Mouse (Mus musculus): ENCODE data around the gene Lsm4.

The Lsm4 gene

GRCm38 (mm10) chr8:70679404-70679803 is 6.4 kb downstream of the Lsm4 start:
- DNase-seq (ENCODE audit: low read depth) = no peak

- DNase-seq (ENCODE audit: low read depth) = no peak
Observed at GRCm38 (mm10) chr8:70680039-70680438, 7.0 kb downstream of the Lsm4 start.

- DNase-seq (ENCODE audit: low read depth) = no peak
Observed at GRCm38 (mm10) chr8:70681410-70681809, 8.4 kb downstream of the Lsm4 start.

- DNase-seq (ENCODE audit: low read depth) = no peak
Observed at GRCm38 (mm10) chr8:70682193-70682592, 9.1 kb downstream of the Lsm4 start.

- DNase-seq (ENCODE audit: low read depth) = no peak
Observed at GRCm38 (mm10) chr8:70682692-70683091, 9.6 kb downstream of the Lsm4 start.

- DNase-seq (ENCODE audit: low read depth) = peak; percentile 52
Observed at GRCm38 (mm10) chr8:70684291-70684690, 11.2 kb downstream of the Lsm4 start.

GRCm38 (mm10) chr8:70687576-70687975 is 14.5 kb downstream of the Lsm4 start:
- DNase-seq (ENCODE audit: low read depth) = no peak

- no peak for DNase-seq (ENCODE audit: low read depth)
Observed at GRCm38 (mm10) chr8:70688136-70688535, 15.1 kb downstream of the Lsm4 start.

GRCm38 (mm10) chr8:70689892-70690390 is 16.9 kb downstream of the Lsm4 start:
- DNase-seq (ENCODE audit: low read depth) = no peak

- no peak for DNase-seq (ENCODE audit: low read depth)
Observed at GRCm38 (mm10) chr8:70691230-70691629, 18.2 kb downstream of the Lsm4 start.

- no peak for DNase-seq (ENCODE audit: low read depth)
Observed at GRCm38 (mm10) chr8:70691727-70692231, 18.7 kb downstream of the Lsm4 start.

- peak; percentile 43 for DNase-seq (ENCODE audit: low read depth)
Observed at GRCm38 (mm10) chr8:70693636-70694035, 20.6 kb downstream of the Lsm4 start.

GRCm38 (mm10) chr8:70695318-70696018 is 22.4 kb downstream of the Lsm4 start:
- DNase-seq (ENCODE audit: low read depth) = peak; percentile 75

- DNase-seq (ENCODE audit: low read depth) = peak; percentile 90
Observed at GRCm38 (mm10) chr8:70696019-70696885, 23.2 kb downstream of the Lsm4 start.

GRCm38 (mm10) chr8:70696946-70697345 is 23.9 kb downstream of the Lsm4 start:
- DNase-seq (ENCODE audit: low read depth) = peak; percentile 52

- peak; percentile 46 for DNase-seq (ENCODE audit: low read depth)
Observed at GRCm38 (mm10) chr8:70697366-70698250, 24.6 kb downstream of the Lsm4 start.

GRCm38 (mm10) chr8:70698310-70699109 is 25.5 kb downstream of the Lsm4 start, which contains the start of gene Jund:
Jund (plus strand) TSS chr8:70698949.
- peak; percentile 100 for DNase-seq (ENCODE audit: low read depth)

GRCm38 (mm10) chr8:70699116-70699833 is 26.2 kb downstream of the Lsm4 start:
- no peak for DNase-seq (ENCODE audit: low read depth)

- DNase-seq (ENCODE audit: low read depth) = peak; percentile 85
Observed at GRCm38 (mm10) chr8:70699834-70700554, 26.9 kb downstream of the Lsm4 start.

GRCm38 (mm10) chr8:70700555-70700922 is 27.5 kb downstream of the Lsm4 start:
- DNase-seq (ENCODE audit: low read depth) = peak; percentile 95

Data from naive thymus-derived CD4-positive, alpha-beta T cell, adult 2 months (primary cell).